Mouse (Mus musculus): Measurements from ENCODE around the gene Rbfox1. TPM values are rescaled to one million over a fixed set of nuclear protein-coding genes. Genes with fewer than 3 reads are reported as not detected.

Gene Rbfox1
- polyA plus RNA-seq, 1 experiment, result 142 TPM

GRCm38 (mm10) chr16:6287699-6288098 is 402.5 kb downstream of the Rbfox1 start:
- no peak overlapping the region for H3K4me3 ChIP-seq (ENCODE audit: insufficient read depth, low read length)
- no peak for TF ChIP-seq POLR2A (IDR thresholded peaks at IDR 0.05; ENCODE audit: extremely low read depth, insufficient read depth, low read length)
- TF ChIP-seq CTCF (IDR thresholded peaks at IDR 0.05; ENCODE audit: extremely low read depth, insufficient read depth, low read length), result no peak
- H3K4me1 ChIP-seq (ENCODE audit: control insufficient read depth, insufficient read depth, low read length), result peaks cover 7% of the 10 kb centered on the region
- H3K27ac ChIP-seq (ENCODE audit: insufficient read depth, low read length), result no peak overlapping the region

- Histone ChIP-seq H3K4me1 (ENCODE audit: control insufficient read depth, insufficient read depth, low read length) (peaks cover 10% of the 10 kb centered on the region), H3K4me3 (ENCODE audit: insufficient read depth, low read length) (no peak overlapping the region), H3K27ac (ENCODE audit: insufficient read depth, low read length) (peak overlapping the region; percentile 53; the same call in 1 of the 2 replicates)
- TF ChIP-seq POLR2A (IDR thresholded peaks at IDR 0.05; ENCODE audit: extremely low read depth, insufficient read depth, low read length), result no peak
Measured at GRCm38 (mm10) chr16:6300112-6300511, 415.0 kb downstream of the Rbfox1 start.

- no peak overlapping the region for H3K4me3 ChIP-seq (ENCODE audit: insufficient read depth, low read length)
- H3K4me1 ChIP-seq (ENCODE audit: control insufficient read depth, insufficient read depth, low read length), result peaks cover 10% of the 10 kb centered on the region
- TF ChIP-seq CTCF (IDR thresholded peaks at IDR 0.05; ENCODE audit: extremely low read depth, insufficient read depth, low read length), result no peak
- H3K27ac ChIP-seq (ENCODE audit: insufficient read depth, low read length), result no peak overlapping the region
Measured at GRCm38 (mm10) chr16:6303082-6303481, 417.9 kb downstream of the Rbfox1 start.

GRCm38 (mm10) chr16:6309940-6310339 is 424.8 kb downstream of the Rbfox1 start:
- peaks cover 10% of the 10 kb centered on the region for H3K4me1 ChIP-seq (ENCODE audit: control insufficient read depth, insufficient read depth, low read length)
- no peak overlapping the region for H3K27ac ChIP-seq (ENCODE audit: insufficient read depth, low read length)
- no peak overlapping the region for H3K4me3 ChIP-seq (ENCODE audit: insufficient read depth, low read length)
- no peak for TF ChIP-seq POLR2A (IDR thresholded peaks at IDR 0.05; ENCODE audit: extremely low read depth, insufficient read depth, low read length)

GRCm38 (mm10) chr16:6310744-6311678 is 425.9 kb downstream of the Rbfox1 start:
- no peak overlapping the region for H3K4me3 ChIP-seq (ENCODE audit: insufficient read depth, low read length)
- H3K4me1 ChIP-seq (ENCODE audit: control insufficient read depth, insufficient read depth, low read length), result peaks cover 10% of the 10 kb centered on the region
- H3K27ac ChIP-seq (ENCODE audit: insufficient read depth, low read length), result no peak overlapping the region
- TF ChIP-seq POLR2A (IDR thresholded peaks at IDR 0.05; ENCODE audit: extremely low read depth, insufficient read depth, low read length), result no peak
- TF ChIP-seq CTCF (IDR thresholded peaks at IDR 0.05; ENCODE audit: extremely low read depth, insufficient read depth, low read length), result no peak

- H3K4me3 ChIP-seq (ENCODE audit: insufficient read depth, low read length), result no peak overlapping the region
- H3K27ac ChIP-seq (ENCODE audit: insufficient read depth, low read length), result 0 out of 2 replicates have a peak overlapping the region, but pooled peaks have one; percentile 30
- H3K4me1 ChIP-seq (ENCODE audit: control insufficient read depth, insufficient read depth, low read length), result peaks cover 10% of the 10 kb centered on the region
- TF ChIP-seq POLR2A (IDR thresholded peaks at IDR 0.05; ENCODE audit: extremely low read depth, insufficient read depth, low read length), result no peak
- no peak for TF ChIP-seq CTCF (IDR thresholded peaks at IDR 0.05; ENCODE audit: extremely low read depth, insufficient read depth, low read length)
Measured at GRCm38 (mm10) chr16:6313689-6314088, 428.5 kb downstream of the Rbfox1 start.

- Histone ChIP-seq H3K27ac (ENCODE audit: insufficient read depth, low read length) (no peak overlapping the region), H3K4me3 (ENCODE audit: insufficient read depth, low read length) (no peak overlapping the region), H3K4me1 (ENCODE audit: control insufficient read depth, insufficient read depth, low read length) (peaks cover 1% of the 10 kb centered on the region; the same call in 1 of the 2 replicates)
- TF ChIP-seq POLR2A (IDR thresholded peaks at IDR 0.05; ENCODE audit: extremely low read depth, insufficient read depth, low read length) (no peak), CTCF (IDR thresholded peaks at IDR 0.05; ENCODE audit: extremely low read depth, insufficient read depth, low read length) (no peak)
Measured at GRCm38 (mm10) chr16:6324832-6325231, 439.7 kb downstream of the Rbfox1 start.

- H3K4me1 ChIP-seq (ENCODE audit: control insufficient read depth, insufficient read depth, low read length), result no peaks in the 10 kb centered on the region
- TF ChIP-seq POLR2A (IDR thresholded peaks at IDR 0.05; ENCODE audit: extremely low read depth, insufficient read depth, low read length) (no peak), CTCF (IDR thresholded peaks at IDR 0.05; ENCODE audit: extremely low read depth, insufficient read depth, low read length) (no peak)
- H3K4me3 ChIP-seq (ENCODE audit: insufficient read depth, low read length), result no peak overlapping the region
- H3K27ac ChIP-seq (ENCODE audit: insufficient read depth, low read length), result no peak overlapping the region
Measured at GRCm38 (mm10) chr16:6331400-6331939, 446.3 kb downstream of the Rbfox1 start.

- Histone ChIP-seq H3K27ac (ENCODE audit: insufficient read depth, low read length) (no peak overlapping the region), H3K4me3 (ENCODE audit: insufficient read depth, low read length) (no peak overlapping the region), H3K4me1 (ENCODE audit: control insufficient read depth, insufficient read depth, low read length) (no peaks in the 10 kb centered on the region)
- peak; percentile 27 for TF ChIP-seq CTCF (IDR thresholded peaks at IDR 0.05; ENCODE audit: extremely low read depth, insufficient read depth, low read length)
- no peak for TF ChIP-seq POLR2A (IDR thresholded peaks at IDR 0.05; ENCODE audit: extremely low read depth, insufficient read depth, low read length)
Measured at GRCm38 (mm10) chr16:6333273-6333672, 448.1 kb downstream of the Rbfox1 start.

- no peak for TF ChIP-seq POLR2A (IDR thresholded peaks at IDR 0.05; ENCODE audit: extremely low read depth, insufficient read depth, low read length)
- no peak for TF ChIP-seq CTCF (IDR thresholded peaks at IDR 0.05; ENCODE audit: extremely low read depth, insufficient read depth, low read length)
- peaks cover 1% of the 10 kb centered on the region; the same call in 1 of the 2 replicates for H3K4me1 ChIP-seq (ENCODE audit: control insufficient read depth, insufficient read depth, low read length)
- H3K4me3 ChIP-seq (ENCODE audit: insufficient read depth, low read length), result peak overlapping the region; percentile 71
- peak overlapping the region; percentile 2; the same call in 1 of the 2 replicates for H3K27ac ChIP-seq (ENCODE audit: insufficient read depth, low read length)
Measured at GRCm38 (mm10) chr16:6348103-6348502, 462.9 kb downstream of the Rbfox1 start.

All from cortical plate, adult 2 months (tissue).